Mouse (Mus musculus): ENCODE measurements around the gene Otud5.

DNA sequence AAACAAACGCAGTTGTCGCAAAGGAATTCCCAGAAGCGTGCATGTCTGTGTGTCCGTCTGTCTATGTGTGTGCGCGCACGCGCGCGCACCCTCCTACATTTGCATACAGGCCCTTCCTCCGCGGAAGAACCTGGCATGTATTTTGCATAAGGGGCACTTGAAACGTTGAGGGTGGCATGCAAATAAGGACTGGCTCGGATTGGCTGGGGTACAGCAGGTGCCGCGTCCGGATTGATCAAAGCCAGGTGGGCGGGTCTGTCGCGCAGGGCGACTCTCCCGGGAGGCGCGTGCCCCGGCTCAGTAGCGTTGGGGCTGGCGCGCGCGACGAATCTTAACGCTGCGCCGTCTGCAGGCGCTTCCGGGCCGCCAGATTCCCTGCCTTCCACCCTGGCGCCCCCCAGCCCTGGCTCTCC is 36.8 kb downstream of the Otud5 start, which contains the start of gene Pim2:
- TF ChIP-seq CTCF (IDR thresholded peaks at IDR 0.05; ENCODE audit: borderline replicate concordance, insufficient read depth, low read length) (no peak), POLR2A (IDR thresholded peaks at IDR 0.05; ENCODE audit: low read depth, low read length) (no peak)
